Mouse (Mus musculus): ENCODE results near the gene Ksr1. TPM values are rescaled to one million over a fixed set of nuclear protein-coding genes. Genes with fewer than 3 reads are reported as not detected.

Gene Ksr1
- polyA plus RNA-seq, 1 experiment from 2014 or later: 8.6 TPM

DNA sequence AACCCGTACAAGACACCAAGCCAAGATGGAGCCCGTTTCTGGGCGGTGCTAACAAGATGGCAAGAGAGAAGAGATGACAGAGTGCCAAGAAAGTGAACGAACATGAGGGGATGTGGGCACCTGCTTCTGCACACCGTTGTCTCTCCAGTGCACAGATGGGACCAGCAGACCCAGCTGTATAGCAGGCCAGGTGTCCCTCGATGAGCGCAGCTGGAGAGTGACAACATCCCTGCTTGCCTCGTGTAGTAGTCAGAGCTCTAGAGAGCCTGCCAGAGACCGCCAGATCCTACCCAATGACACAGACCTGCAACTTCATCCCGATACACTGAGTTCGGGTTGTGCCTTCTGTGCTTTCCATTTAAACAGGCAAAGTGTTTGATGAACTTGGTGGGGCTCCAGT is 3.8 kb downstream of the Ksr1 start:
- ATAC-seq (ENCODE audit: low read depth): no peak
- no peak overlapping the region for H3K27ac ChIP-seq (ENCODE audit: low read depth, low read length)
- H3K9ac ChIP-seq (replicated peaks; ENCODE audit: low read depth, low read length): no peak overlapping the region
- H3K27me3 ChIP-seq (ENCODE audit: control insufficient read depth, insufficient read depth, low read length): no peaks in the 10 kb centered on the region
- WGBS: 85% methylated on average over 11 of the region's 11 CpGs
- peaks cover 8% of the 10 kb centered on the region; the same call in 1 of the 2 replicates for H3K4me1 ChIP-seq (ENCODE audit: control insufficient read depth, insufficient read depth, low read length)
- no peak overlapping the region for H3K4me3 ChIP-seq (ENCODE audit: low read depth, low read length)
- no peak overlapping the region for H3K4me2 ChIP-seq (ENCODE audit: low read depth, low read length)
- no peaks in the 10 kb centered on the region for H3K9me3 ChIP-seq (ENCODE audit: control insufficient read depth, low read length)
- H3K36me3 ChIP-seq (ENCODE audit: control insufficient read depth, insufficient read depth, low read length): no peaks in the 10 kb centered on the region

DNA sequence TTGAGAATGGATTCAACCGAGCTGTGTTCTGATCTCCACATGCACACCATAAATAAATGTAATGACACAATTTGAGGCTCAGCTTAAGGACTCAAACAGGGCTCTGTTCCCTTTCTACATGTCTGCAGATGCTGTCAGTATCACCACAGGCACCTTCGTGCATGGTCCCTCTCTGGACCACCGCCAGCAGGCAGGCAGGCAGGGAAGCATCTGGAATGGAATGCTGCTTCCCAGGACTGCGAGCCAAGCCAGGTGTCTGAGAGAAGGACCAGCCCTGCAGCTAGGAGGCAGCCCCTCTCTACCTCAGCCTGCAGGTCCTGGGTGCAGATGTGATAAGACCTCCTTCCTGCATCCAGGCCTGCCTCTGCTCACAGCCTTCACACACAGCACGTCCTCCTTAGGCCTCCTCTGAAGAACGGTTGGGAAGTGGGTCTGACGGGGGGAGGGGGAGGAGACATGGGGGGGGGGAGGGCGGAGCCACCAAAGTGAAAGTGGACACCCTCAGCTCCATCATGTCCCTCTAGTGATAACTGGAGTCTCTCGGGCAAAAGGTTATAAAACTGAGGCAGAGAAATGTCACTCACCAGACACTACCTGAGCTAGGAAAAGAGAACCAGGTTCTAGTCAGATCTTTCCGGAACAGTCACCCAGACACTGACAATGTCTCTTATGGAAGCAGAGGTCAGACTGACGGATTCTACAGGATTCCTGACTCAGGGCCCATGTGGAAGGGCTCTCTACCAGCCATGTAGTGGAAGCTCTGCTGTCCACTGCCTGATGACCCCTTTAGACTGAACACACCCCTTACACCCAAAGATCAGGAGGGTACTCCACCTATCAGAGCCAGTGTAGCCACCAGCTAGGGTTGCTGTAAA is 4.7 kb downstream of the Ksr1 start:
- ATAC-seq (ENCODE audit: low read depth): no peak
- no peak overlapping the region for H3K9ac ChIP-seq (replicated peaks; ENCODE audit: low read depth, low read length)
- no peak overlapping the region for H3K4me2 ChIP-seq (ENCODE audit: low read depth, low read length)
- no peak overlapping the region for H3K4me3 ChIP-seq (ENCODE audit: low read depth, low read length)
- no peaks in the 10 kb centered on the region for H3K9me3 ChIP-seq (ENCODE audit: control insufficient read depth, low read length)
- WGBS: 39% methylated on average over 11 of the region's 11 CpGs
- no peaks in the 10 kb centered on the region for H3K27me3 ChIP-seq (ENCODE audit: control insufficient read depth, insufficient read depth, low read length)
- H3K27ac ChIP-seq (ENCODE audit: low read depth, low read length): no peak overlapping the region
- H3K36me3 ChIP-seq (ENCODE audit: control insufficient read depth, insufficient read depth, low read length): no peaks in the 10 kb centered on the region
- H3K4me1 ChIP-seq (ENCODE audit: control insufficient read depth, insufficient read depth, low read length): peaks cover 8% of the 10 kb centered on the region; the same call in 1 of the 2 replicates

DNA sequence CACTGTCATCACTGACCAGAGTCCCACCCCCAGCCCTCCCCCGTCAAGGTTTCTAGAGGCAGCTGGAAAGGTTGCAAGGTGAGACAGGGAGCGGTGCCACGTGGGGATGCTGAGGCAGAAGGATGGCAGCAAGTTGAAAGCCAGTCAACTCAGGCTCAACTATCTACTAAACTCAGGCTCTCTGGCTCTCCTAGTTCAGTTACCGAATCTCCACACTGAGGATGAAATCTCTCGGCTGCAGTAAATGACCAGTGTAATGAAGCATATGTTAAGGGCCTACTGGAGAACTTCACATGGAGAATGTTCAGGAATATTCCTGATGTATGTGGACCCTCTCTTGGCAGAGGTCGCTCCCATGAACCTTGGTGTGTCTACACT is 5.7 kb downstream of the Ksr1 start:
- Histone ChIP-seq H3K4me2 (ENCODE audit: low read depth, low read length) (no peak overlapping the region), H3K36me3 (ENCODE audit: control insufficient read depth, insufficient read depth, low read length) (no peaks in the 10 kb centered on the region), H3K27ac (ENCODE audit: low read depth, low read length) (no peak overlapping the region), H3K4me1 (ENCODE audit: control insufficient read depth, insufficient read depth, low read length) (peaks cover 8% of the 10 kb centered on the region; the same call in 1 of the 2 replicates), H3K4me3 (ENCODE audit: low read depth, low read length) (no peak overlapping the region), H3K9me3 (ENCODE audit: control insufficient read depth, low read length) (no peaks in the 10 kb centered on the region), H3K9ac (replicated peaks; ENCODE audit: low read depth, low read length) (no peak overlapping the region), H3K27me3 (ENCODE audit: control insufficient read depth, insufficient read depth, low read length) (no peaks in the 10 kb centered on the region)
- no peak for ATAC-seq (ENCODE audit: low read depth)
- 93% methylated on average over 6 of the region's 6 CpGs for WGBS

DNA sequence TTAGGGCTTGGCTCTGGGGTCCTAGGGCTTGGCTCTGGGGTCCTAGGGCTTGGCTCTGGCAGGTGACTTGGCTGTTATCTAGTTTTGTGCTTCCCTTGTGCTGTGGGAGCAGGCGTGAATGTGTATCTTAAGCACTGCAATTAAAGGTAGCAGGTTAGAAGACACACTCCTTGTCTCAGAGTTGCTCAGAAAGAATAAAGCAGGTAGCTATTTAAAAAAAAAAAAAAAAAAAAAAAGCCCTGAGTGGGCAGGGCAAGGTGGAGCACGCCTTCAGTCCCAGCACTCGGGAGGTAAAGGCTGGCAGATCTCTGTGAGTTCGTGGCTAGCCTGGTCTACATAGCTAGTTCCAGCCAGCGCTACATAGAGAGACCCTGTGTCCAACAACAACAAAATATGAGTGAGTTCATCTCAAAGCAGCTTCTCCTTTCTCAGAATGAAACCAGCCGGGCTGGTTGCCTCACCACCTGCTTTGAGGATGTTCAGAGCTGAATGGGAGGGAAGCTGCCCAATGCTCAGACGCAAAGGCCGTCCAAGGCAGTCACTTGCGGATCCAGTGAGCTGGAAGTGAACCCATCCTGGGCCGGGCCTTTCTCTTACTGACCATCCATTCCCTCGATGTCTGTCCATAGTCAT is 6.2 kb downstream of the Ksr1 start:
- no peak overlapping the region for H3K9ac ChIP-seq (replicated peaks; ENCODE audit: low read depth, low read length)
- H3K4me2 ChIP-seq (ENCODE audit: low read depth, low read length): no peak overlapping the region
- H3K27me3 ChIP-seq (ENCODE audit: control insufficient read depth, insufficient read depth, low read length): no peaks in the 10 kb centered on the region
- no peaks in the 10 kb centered on the region for H3K9me3 ChIP-seq (ENCODE audit: control insufficient read depth, low read length)
- no peaks in the 10 kb centered on the region for H3K36me3 ChIP-seq (ENCODE audit: control insufficient read depth, insufficient read depth, low read length)
- peaks cover 8% of the 10 kb centered on the region; the same call in 1 of the 2 replicates for H3K4me1 ChIP-seq (ENCODE audit: control insufficient read depth, insufficient read depth, low read length)
- 86% methylated on average over 11 of the region's 11 CpGs for WGBS
- H3K27ac ChIP-seq (ENCODE audit: low read depth, low read length): no peak overlapping the region
- ATAC-seq (ENCODE audit: low read depth): no peak
- H3K4me3 ChIP-seq (ENCODE audit: low read depth, low read length): no peak overlapping the region

GRCm38 (mm10) chr11:79138621-79139020 is 7.6 kb downstream of the Ksr1 start:
- Histone ChIP-seq H3K27me3 (ENCODE audit: control insufficient read depth, insufficient read depth, low read length) (no peaks in the 10 kb centered on the region), H3K36me3 (ENCODE audit: control insufficient read depth, insufficient read depth, low read length) (no peaks in the 10 kb centered on the region), H3K9ac (replicated peaks; ENCODE audit: low read depth, low read length) (no peak overlapping the region), H3K9me3 (ENCODE audit: control insufficient read depth, low read length) (no peaks in the 10 kb centered on the region), H3K4me2 (ENCODE audit: low read depth, low read length) (no peak overlapping the region), H3K4me3 (ENCODE audit: low read depth, low read length) (no peak overlapping the region), H3K27ac (ENCODE audit: low read depth, low read length) (no peak overlapping the region), H3K4me1 (ENCODE audit: control insufficient read depth, insufficient read depth, low read length) (no peaks in the 10 kb centered on the region)
- no peak for ATAC-seq (ENCODE audit: low read depth)
- 85% methylated on average over 6 of the region's 6 CpGs for WGBS

GRCm38 (mm10) chr11:79137245-79137644 is 9.0 kb downstream of the Ksr1 start:
- no peak overlapping the region for H3K9ac ChIP-seq (replicated peaks; ENCODE audit: low read depth, low read length)
- H3K4me2 ChIP-seq (ENCODE audit: low read depth, low read length): no peak overlapping the region
- 64% methylated on average over 5 of the region's 5 CpGs for WGBS
- H3K36me3 ChIP-seq (ENCODE audit: control insufficient read depth, insufficient read depth, low read length): no peaks in the 10 kb centered on the region
- no peak for ATAC-seq (ENCODE audit: low read depth)
- no peaks in the 10 kb centered on the region for H3K9me3 ChIP-seq (ENCODE audit: control insufficient read depth, low read length)
- H3K27me3 ChIP-seq (ENCODE audit: control insufficient read depth, insufficient read depth, low read length): no peaks in the 10 kb centered on the region
- H3K4me1 ChIP-seq (ENCODE audit: control insufficient read depth, insufficient read depth, low read length): no peaks in the 10 kb centered on the region
- no peak overlapping the region for H3K4me3 ChIP-seq (ENCODE audit: low read depth, low read length)
- H3K27ac ChIP-seq (ENCODE audit: low read depth, low read length): no peak overlapping the region

GRCm38 (mm10) chr11:79135685-79136360 is 10.4 kb downstream of the Ksr1 start:
- H3K9me3 ChIP-seq (ENCODE audit: control insufficient read depth, low read length): no peaks in the 10 kb centered on the region

DNA sequence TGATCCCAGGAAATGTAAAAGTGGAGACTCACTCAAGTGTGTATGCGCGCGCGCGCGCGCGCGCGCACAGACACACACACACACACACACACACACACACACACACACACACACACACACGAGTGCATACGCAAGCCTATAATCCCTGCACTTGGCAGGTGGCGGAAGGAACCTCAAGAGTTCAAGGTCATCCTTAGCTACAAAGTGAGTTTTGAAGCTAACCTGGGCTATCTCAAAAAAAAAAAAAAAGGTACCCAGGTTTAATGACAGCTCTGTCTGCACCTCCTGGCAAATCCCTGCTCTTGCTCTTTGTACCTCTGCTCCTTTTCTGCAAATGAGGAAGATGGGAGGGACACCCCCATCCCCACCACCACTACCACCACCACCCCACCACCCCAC is 11.1 kb downstream of the Ksr1 start:
- no peaks in the 10 kb centered on the region for H3K36me3 ChIP-seq (ENCODE audit: control insufficient read depth, insufficient read depth, low read length)
- H3K9ac ChIP-seq (replicated peaks; ENCODE audit: low read depth, low read length): no peak overlapping the region
- H3K4me3 ChIP-seq (ENCODE audit: low read depth, low read length): no peak overlapping the region
- H3K27ac ChIP-seq (ENCODE audit: low read depth, low read length): no peak overlapping the region
- no peaks in the 10 kb centered on the region for H3K9me3 ChIP-seq (ENCODE audit: control insufficient read depth, low read length)
- WGBS: over 99% methylated on average over 11 of the region's 13 CpGs
- no peak for ATAC-seq (ENCODE audit: low read depth)
- H3K4me2 ChIP-seq (ENCODE audit: low read depth, low read length): no peak overlapping the region
- H3K4me1 ChIP-seq (ENCODE audit: control insufficient read depth, insufficient read depth, low read length): no peaks in the 10 kb centered on the region
- no peaks in the 10 kb centered on the region for H3K27me3 ChIP-seq (ENCODE audit: control insufficient read depth, insufficient read depth, low read length)

More at GRCm38 (mm10) chr11:79135685-79136360, 10.4 kb downstream of the Ksr1 start:
- WGBS: 27% methylated on average over 7 of the region's 7 CpGs
- no peaks in the 10 kb centered on the region for H3K27me3 ChIP-seq (ENCODE audit: control insufficient read depth, insufficient read depth, low read length)
- no peaks in the 10 kb centered on the region for H3K36me3 ChIP-seq (ENCODE audit: control insufficient read depth, insufficient read depth, low read length)
- H3K27ac ChIP-seq (ENCODE audit: low read depth, low read length): no peak overlapping the region
- H3K4me3 ChIP-seq (ENCODE audit: low read depth, low read length): no peak overlapping the region
- ATAC-seq (ENCODE audit: low read depth): no peak
- H3K4me2 ChIP-seq (ENCODE audit: low read depth, low read length): no peak overlapping the region
- H3K9ac ChIP-seq (replicated peaks; ENCODE audit: low read depth, low read length): no peak overlapping the region
- H3K4me1 ChIP-seq (ENCODE audit: control insufficient read depth, insufficient read depth, low read length): no peaks in the 10 kb centered on the region

All from neural tube, embryonic 14.5 days (tissue).